Mouse (Mus musculus): Measurements from ENCODE around the gene Nr2f1. TPM values are rescaled to one million over a fixed set of nuclear protein-coding genes. Genes with fewer than 3 reads are reported as not detected.
A peak's percentile ranks its signal among the peaks of the same experiment; 100 is the strongest.

The Nr2f1 gene
- polyA plus RNA-seq, 2 experiments: 1.6 to 16.6 TPM

DNA sequence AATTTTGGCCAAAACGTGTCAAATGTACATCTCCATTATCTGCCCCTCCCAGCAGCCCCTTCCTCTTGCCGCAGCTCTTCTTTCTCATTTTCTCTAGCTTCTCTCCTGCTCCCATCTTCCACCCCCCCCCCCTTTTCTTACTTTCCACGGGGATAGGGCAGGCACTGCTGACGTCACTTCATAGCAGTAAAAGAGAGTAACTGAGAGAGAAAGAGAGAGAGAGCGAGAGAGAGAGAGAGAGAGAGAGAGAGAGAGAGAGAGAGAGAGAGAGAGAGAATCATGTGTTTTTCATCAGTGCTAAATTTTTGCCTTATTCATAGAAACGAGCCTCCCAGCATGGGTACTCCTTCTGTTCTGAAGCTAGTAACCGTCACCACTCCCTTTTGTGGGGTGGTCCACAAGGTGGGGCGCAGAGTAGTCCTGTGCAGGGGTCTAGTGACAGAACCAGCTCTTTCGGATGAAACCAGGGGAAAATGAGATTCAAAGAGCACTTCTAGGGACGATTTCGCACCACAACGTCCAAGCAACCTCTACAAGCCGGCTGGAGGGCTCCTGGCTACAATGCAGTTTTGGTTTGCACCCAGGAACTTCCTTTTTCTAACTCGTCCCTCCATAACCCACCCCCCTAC, 17.5 kb downstream of the Nr2f1 start:
- 1% methylated on average over 14 of the region's 14 CpGs for WGBS
- Histone ChIP-seq H3K4me3 (replicated peaks; ENCODE audit: low read length) (no peak overlapping the region), H3K27me3 (ENCODE audit: control insufficient read depth, insufficient read depth, low read length) (peaks cover 97% of the 10 kb centered on the region), H3K9ac (ENCODE audit: low read depth, low read length, severe bottlenecking) (no peak overlapping the region), H3K27ac (replicated peaks; ENCODE audit: low read depth, low read length) (no peak overlapping the region), H3K9me3 (ENCODE audit: control insufficient read depth, low read length) (no peaks in the 10 kb centered on the region), H3K4me2 (replicated peaks; ENCODE audit: low read depth, low read length, severe bottlenecking) (no peak overlapping the region), H3K36me3 (ENCODE audit: control insufficient read depth, insufficient read depth, low read length) (no peaks in the 10 kb centered on the region), H3K4me1 (ENCODE audit: control insufficient read depth, insufficient read depth, low read length) (peaks cover 10% of the 10 kb centered on the region; the same call in 1 of the 2 replicates)
- no peak for ATAC-seq (ENCODE audit: low FRiP score, low read depth)
- TF ChIP-seq POLR2A (IDR thresholded peaks at IDR 0.05; ENCODE audit: borderline replicate concordance, extremely low read depth, insufficient read depth, insufficient read length): no peak
- DNase-seq (ENCODE audit: low spot score): no peak

DNA sequence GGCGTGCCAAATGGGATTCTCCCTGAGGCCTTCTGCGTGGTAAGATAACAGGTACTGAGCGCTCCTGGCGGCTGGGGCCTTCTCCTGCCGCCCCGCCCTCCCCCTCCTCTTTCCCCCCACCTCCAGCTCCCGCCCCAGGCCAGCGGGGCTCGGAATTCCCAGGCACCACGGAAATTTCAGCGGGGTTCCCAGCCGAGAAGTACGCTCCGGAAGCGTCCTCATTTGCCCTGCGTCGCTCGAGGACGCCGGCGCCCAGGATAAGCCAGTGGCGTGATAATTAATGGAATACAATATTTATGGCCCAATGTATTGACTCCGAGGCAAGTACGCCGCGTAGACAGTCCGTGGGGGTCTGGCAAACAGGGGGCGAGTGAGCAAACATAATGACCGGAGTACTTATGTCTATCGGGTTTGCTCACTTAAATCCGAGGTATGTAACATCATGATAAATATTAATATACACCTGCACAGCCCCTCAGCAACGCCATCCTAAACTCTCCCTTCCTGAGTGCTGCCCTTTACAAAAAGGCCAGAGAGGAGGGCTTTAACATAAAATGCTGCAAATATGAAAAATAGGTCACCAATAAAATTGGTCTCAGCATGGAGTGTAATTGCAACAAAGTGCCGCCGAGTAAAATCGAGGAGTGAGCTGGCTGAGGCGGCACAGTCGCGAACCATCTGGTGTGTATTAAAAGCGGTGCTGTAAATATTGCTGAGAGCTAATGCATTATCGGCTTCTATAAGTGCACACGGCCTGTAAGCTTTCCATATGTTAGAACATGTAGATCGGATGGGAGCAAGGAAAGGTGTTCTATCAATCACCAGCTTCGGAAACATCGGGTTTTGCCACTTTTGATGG, 18.3 kb downstream of the Nr2f1 start:
- H3K27ac ChIP-seq (replicated peaks; ENCODE audit: low read depth, low read length): no peak overlapping the region
- H3K27me3 ChIP-seq (ENCODE audit: control insufficient read depth, insufficient read depth, low read length): peaks cover 97% of the 10 kb centered on the region
- ATAC-seq (ENCODE audit: low FRiP score, low read depth): no peak
- under 1% methylated on average over 43 of the region's 44 CpGs for WGBS
- no peak for DNase-seq (ENCODE audit: low spot score)
- no peaks in the 10 kb centered on the region for H3K36me3 ChIP-seq (ENCODE audit: control insufficient read depth, insufficient read depth, low read length)
- TF ChIP-seq POLR2A (IDR thresholded peaks at IDR 0.05; ENCODE audit: borderline replicate concordance, extremely low read depth, insufficient read depth, insufficient read length): no peak
- peak overlapping the region; percentile 22; the same call in 1 of the 2 replicates for H3K4me2 ChIP-seq (replicated peaks; ENCODE audit: low read depth, low read length, severe bottlenecking)
- no peak overlapping the region for H3K9ac ChIP-seq (ENCODE audit: low read depth, low read length, severe bottlenecking)
- H3K9me3 ChIP-seq (ENCODE audit: control insufficient read depth, low read length): no peaks in the 10 kb centered on the region
- no peak overlapping the region for H3K4me3 ChIP-seq (replicated peaks; ENCODE audit: low read length)
- peaks cover 10% of the 10 kb centered on the region; the same call in 1 of the 2 replicates for H3K4me1 ChIP-seq (ENCODE audit: control insufficient read depth, insufficient read depth, low read length)

DNA sequence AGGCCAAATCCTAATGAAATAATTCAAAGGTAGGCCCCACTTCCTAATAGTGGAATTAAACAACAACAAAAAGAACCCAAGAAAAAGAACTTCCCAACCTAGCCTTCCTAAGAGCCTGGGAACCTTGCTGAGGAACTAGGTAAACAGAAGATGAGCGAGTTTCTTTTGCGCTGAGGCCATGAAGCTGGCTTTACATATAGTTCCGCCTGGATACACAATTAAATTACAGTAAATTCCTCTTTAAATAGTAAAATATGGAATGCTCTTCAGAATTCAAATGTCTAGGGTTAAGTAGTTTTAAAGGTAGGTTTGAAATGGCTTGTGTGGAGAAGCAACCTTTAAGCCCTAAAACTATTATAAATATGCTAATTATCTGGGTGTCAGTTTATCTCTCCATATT, 19.3 kb downstream of the Nr2f1 start:
- Histone ChIP-seq H3K36me3 (ENCODE audit: control insufficient read depth, insufficient read depth, low read length) (no peaks in the 10 kb centered on the region), H3K27me3 (ENCODE audit: control insufficient read depth, insufficient read depth, low read length) (peaks cover 97% of the 10 kb centered on the region), H3K9ac (ENCODE audit: low read depth, low read length, severe bottlenecking) (no peak overlapping the region), H3K4me3 (replicated peaks; ENCODE audit: low read length) (no peak overlapping the region), H3K4me2 (replicated peaks; ENCODE audit: low read depth, low read length, severe bottlenecking) (no peak overlapping the region), H3K4me1 (ENCODE audit: control insufficient read depth, insufficient read depth, low read length) (peaks cover 10% of the 10 kb centered on the region; the same call in 1 of the 2 replicates), H3K9me3 (ENCODE audit: control insufficient read depth, low read length) (no peaks in the 10 kb centered on the region), H3K27ac (replicated peaks; ENCODE audit: low read depth, low read length) (no peak overlapping the region)
- 13% methylated on average over 3 of the region's 3 CpGs for WGBS
- ATAC-seq (ENCODE audit: low FRiP score, low read depth) (no peak), DNase-seq (ENCODE audit: low spot score) (no peak)
- no peak for TF ChIP-seq POLR2A (IDR thresholded peaks at IDR 0.05; ENCODE audit: borderline replicate concordance, extremely low read depth, insufficient read depth, insufficient read length)

DNA sequence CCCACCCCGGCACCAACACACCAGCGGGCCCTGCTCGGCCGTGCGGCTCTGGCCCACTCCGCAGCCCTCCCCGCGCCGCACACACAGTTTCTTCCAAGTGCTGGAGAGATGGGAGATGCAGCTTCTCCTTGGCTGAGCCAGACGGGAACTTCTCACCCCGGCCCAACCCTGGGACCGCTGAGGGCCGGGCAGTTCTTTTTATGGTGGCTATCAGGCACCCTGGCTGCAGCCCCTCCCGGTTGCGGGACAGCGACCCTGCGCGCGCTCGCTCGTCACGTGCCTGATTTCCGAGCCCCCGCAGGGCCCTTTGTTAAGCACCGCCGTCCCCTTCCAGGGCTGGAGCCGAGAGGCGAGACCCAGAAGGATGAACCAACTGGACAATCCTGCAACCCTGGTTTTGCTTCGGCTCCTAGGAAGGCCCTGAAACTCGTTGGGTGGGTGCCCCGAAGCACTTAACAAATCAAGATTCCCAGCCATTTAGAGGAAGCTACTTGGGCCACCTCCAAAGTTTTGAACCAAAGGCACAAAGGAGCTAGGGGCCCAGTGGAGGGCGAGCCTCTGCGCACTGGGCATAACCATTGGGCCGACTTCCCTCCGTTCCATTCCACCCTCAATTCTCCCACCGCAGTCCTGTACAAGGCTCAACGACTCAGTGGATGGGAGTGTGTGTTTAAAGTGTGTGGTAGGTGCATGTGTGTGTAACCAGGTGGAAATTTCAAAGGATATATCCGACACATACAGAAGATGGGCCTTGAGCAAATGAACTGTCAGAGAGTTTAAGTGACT, 20.1 kb downstream of the Nr2f1 start:
- Histone ChIP-seq H3K4me2 (replicated peaks; ENCODE audit: low read depth, low read length, severe bottlenecking) (peak overlapping the region; percentile 41; the same call in 1 of the 2 replicates), H3K27me3 (ENCODE audit: control insufficient read depth, insufficient read depth, low read length) (peaks cover 97% of the 10 kb centered on the region), H3K9ac (ENCODE audit: low read depth, low read length, severe bottlenecking) (no peak overlapping the region), H3K4me1 (ENCODE audit: control insufficient read depth, insufficient read depth, low read length) (peaks cover 10% of the 10 kb centered on the region; the same call in 1 of the 2 replicates), H3K4me3 (replicated peaks; ENCODE audit: low read length) (peak overlapping the region; percentile 21), H3K9me3 (ENCODE audit: control insufficient read depth, low read length) (no peaks in the 10 kb centered on the region), H3K36me3 (ENCODE audit: control insufficient read depth, insufficient read depth, low read length) (no peaks in the 10 kb centered on the region), H3K27ac (replicated peaks; ENCODE audit: low read depth, low read length) (no peak overlapping the region)
- WGBS: 2% methylated on average over 38 of the region's 38 CpGs
- DNase-seq (ENCODE audit: low spot score): no peak
- no peak for ATAC-seq (ENCODE audit: low FRiP score, low read depth)
- TF ChIP-seq POLR2A (IDR thresholded peaks at IDR 0.05; ENCODE audit: borderline replicate concordance, extremely low read depth, insufficient read depth, insufficient read length): no peak

DNA sequence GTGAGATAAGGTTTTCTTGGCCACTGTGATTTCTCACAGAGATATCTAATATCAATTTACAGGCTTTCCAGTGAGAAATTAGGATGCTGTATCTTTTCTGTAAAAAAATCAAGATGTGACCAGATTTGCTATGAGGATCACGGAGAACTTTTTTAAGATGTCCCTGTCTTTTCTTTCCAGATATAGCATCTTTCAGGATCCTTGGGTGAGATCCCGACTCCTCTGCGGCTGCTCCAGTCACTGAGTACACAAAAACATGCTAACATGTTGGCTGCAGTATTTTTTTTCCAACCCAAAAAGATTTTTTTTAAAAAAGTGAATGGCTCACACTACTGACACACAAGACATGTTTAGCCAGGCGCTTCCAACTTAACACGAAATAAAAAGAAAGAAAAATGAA, 20.8 kb downstream of the Nr2f1 start:
- H3K9me3 ChIP-seq (ENCODE audit: control insufficient read depth, low read length): no peaks in the 10 kb centered on the region
- DNase-seq (ENCODE audit: low spot score) (no peak), ATAC-seq (ENCODE audit: low FRiP score, low read depth) (no peak)
- no peak overlapping the region for H3K4me3 ChIP-seq (replicated peaks; ENCODE audit: low read length)
- no peak overlapping the region for H3K4me2 ChIP-seq (replicated peaks; ENCODE audit: low read depth, low read length, severe bottlenecking)
- no peaks in the 10 kb centered on the region for H3K36me3 ChIP-seq (ENCODE audit: control insufficient read depth, insufficient read depth, low read length)
- 8% methylated on average over 5 of the region's 5 CpGs for WGBS
- H3K27ac ChIP-seq (replicated peaks; ENCODE audit: low read depth, low read length): no peak overlapping the region
- TF ChIP-seq POLR2A (IDR thresholded peaks at IDR 0.05; ENCODE audit: borderline replicate concordance, extremely low read depth, insufficient read depth, insufficient read length): no peak
- H3K9ac ChIP-seq (ENCODE audit: low read depth, low read length, severe bottlenecking): no peak overlapping the region
- H3K27me3 ChIP-seq (ENCODE audit: control insufficient read depth, insufficient read depth, low read length): peaks cover 98% of the 10 kb centered on the region
- H3K4me1 ChIP-seq (ENCODE audit: control insufficient read depth, insufficient read depth, low read length): peaks cover 10% of the 10 kb centered on the region; the same call in 1 of the 2 replicates
